Mouse (Mus musculus): ENCODE data around the gene Ahsg.

Gene Ahsg

DNA sequence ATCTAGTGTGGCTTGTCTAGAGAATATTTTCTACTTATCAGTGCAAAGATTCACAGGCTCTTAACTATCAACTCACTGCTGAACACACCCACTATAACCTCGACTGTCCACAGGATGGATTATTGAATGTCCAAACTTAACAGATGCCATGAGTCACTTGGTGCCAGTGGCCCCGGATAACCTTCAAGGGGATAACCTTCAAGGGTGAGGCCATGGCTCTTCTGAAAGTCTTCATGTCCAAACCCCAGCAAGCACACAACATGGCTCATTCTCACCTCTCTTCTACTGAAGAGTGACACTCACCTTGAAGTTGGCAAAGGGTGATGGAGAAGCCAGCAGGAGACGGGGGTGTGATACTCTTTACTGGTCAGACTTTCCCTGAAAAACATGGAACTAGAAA is 4.4 kb upstream of the Ahsg start:
- no peak for DNase-seq (ENCODE audit: low spot score)

DNA sequence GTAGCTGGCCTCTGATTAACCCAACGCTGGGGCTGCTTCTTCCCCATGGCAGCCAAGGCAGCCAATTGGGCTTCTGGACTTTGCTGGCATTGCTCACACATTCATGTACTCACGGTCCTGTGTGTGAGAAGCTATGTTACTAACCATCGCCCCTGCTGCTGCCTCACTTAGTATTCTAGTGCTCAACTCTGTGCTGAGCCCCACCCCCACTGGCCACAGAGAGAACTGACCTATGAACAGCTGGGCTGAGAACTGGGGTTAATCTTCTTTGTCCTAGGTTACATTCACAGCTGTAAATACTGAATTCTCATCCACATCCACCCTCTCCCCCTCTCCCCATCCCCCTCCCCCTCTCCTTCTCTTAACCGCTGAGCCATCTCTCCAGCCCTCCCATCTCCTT is 2.2 kb upstream of the Ahsg start:
- DNase-seq (ENCODE audit: low spot score): no peak

DNA sequence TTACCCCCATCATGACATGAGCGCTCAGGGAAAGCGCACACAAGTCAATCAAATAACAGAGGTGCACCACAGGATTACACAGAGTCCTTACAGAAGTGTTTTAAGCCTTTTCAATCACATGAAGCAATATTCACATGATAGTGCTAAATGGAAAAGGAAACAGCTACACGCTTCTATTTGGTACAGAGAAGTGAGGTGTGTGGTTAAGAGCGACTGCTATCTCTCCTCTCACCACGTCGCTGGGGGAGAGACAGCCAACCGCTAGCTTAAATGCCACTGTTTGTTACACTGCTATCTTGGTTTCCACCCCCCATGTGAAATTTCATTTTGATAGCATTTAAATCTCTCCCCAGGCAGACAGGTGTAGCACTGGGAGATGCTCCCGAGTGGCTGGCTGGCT is 1.4 kb upstream of the Ahsg start:
- no peak for DNase-seq (ENCODE audit: low spot score)

DNA sequence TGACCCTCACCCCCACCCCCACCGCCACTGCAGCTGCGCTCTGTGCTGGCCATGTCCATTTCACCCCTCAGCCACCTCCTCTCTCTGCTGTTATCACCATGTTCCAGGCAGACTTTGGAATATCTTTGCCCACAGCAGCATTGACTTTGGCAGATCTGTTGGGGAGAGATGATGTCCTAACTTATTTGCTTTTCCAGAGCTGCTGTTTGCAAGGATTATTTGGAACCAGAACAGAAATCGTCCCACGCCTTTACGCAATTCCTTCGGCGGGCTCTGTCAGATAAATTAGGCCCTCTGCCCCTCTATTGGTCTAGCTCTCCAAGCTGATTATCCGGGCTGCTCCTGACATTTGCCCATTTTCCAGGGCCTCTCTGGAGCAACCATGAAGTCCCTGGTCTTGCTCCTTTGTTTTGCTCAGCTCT is 667 bp downstream of the Ahsg start:
- no peak for DNase-seq (ENCODE audit: low spot score)

DNA sequence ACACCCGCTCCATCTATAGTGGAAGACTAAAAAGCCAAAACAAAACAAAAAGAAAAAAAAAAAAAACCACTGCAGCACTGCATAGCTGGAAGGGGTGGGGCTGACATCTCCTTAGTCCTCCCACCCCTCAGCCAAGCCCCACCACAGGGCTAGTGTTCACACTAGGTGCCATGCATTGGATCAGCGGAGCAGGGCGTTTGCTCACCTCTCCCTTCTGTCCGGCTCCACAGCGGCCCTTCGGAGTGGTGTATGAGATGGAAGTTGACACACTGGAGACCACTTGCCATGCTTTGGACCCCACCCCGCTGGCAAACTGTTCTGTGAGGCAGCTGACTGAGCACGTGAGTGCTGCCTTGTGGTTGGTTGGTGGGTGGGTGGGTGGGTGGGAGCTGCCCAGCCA is 3.0 kb downstream of the Ahsg start:
- no peak for DNase-seq (ENCODE audit: low spot score)

DNA sequence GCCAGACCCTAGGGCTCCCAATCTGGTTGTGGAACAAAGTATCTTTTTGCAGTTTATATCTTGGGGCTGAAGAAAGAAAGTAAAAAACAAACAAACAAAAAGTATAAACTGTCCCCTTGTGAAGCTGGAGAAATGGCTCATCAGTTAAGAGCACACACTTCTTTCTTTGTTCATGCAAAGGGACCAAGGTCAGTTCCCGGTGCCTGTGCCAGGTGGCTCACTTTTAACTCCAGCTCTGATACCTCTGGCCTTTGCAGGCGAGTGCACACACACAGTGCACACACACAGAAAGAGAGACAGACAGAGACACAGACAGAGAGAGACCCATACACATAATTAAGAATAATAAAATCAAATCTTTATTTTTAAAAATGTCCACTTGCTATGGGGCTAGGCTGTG is 5.5 kb downstream of the Ahsg start:
- DNase-seq (ENCODE audit: low spot score): no peak

DNA sequence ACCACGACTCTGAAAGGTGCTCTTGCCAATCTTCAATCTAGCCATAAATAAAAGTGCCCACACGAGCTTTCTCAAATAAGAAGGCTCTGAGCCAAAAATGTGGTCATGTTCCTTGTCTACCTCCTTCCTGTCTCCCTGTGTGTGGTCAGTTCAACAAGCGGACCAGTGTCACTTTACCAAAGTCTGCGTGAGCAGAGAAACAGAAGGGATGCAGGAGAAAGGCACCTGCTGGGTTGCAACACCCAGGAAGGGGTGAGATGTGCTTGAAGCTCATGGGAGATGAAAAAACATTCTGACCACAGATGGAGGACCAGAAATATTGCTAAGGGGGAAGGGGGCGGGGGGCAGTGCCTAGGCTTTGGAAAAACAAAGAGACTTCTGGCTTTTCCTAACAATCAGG is 8.3 kb downstream of the Ahsg start:
- DNase-seq (ENCODE audit: low spot score): no peak

DNA sequence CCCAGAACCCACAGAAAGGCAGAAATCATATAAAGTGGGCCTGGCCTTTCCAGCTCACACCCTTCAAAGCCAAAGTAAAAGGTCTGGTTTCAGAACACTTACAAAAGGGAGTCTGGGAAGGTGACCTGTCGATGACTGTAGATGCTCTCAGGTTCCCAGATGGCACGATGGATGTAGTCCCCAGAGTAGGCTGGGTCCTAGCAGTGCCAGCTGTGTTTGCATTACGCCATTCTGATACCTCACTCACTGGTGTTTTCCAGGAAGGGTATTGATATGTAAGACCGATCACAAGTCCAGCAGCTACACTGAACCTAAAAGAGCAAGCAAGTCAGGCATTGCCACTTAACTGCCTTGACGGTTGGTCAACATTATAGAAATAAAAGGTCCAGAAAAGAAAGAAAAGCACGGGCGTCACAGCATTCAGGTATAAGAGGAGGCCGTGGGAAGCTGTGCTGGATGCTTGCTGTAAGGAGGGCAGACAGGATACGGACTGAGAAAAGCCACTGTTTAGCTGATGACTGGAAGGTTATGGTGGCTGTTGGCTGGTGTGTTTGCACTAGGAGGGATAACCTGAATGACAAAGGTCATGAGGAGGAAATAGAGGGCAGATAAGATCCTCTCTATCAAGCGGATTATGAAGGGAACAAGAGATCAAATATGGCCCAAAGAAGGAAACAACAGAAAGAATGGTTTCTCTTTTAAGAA is 8.9 kb downstream of the Ahsg start:
- DNase-seq (ENCODE audit: low spot score): no peak

DNA sequence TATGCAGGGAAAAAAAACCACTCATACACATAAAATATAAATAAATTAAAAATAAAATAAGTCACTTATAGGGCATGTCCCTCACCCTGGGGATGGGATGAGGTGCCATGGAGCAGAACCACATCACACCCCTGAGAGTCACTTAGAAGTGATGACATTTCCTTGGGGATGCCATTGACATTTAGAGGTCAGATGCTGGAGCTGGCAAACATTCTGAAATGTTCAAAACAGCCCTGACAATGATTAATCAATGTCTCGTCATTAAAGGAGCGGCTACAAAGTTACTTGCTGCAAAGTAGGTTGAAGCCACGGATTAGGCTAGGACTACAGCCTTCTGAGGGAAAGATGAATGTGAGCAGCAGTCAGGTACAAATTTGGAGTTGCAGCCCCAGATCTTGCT is 10.2 kb downstream of the Ahsg start:
- no peak for DNase-seq (ENCODE audit: low spot score)

DNA sequence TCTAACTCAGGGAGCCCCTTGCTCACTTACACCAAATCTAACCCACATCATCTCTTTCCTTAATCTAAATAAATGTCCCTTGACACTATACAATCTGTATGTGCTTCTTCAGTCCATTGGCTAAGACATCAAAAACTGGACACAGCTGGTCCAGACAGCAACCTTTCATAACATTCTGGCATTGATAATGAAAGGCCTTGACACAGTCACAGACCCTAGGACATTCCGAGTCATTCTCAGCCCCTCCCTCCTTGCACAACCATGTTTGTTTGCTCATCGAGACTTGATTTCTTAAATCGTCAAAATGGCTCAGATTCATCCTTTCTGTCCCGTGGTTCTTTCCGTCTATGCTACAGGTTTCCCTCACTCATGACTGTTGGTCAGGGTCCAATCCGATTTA is 18.2 kb downstream of the Ahsg start:
- DNase-seq (ENCODE audit: low spot score): no peak

DNA sequence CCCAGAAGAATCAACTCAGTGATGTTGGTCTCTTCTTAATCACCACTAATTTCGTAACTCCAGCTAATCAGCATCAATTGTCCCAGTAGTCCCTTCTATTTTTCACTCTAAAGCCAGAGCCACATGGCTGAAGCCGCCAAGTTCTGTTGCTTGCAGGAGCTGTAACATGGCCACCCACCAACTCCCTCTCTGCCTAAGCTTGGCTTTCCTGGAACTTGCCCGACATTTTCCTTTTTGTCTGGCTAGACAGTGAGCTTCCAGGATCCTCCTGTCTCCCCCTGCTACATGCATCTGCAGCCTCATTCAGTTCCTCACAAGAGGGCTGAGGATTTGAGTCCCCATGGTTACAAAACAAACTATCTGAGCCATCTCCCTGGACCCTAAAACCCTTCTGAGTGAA is 20.9 kb downstream of the Ahsg start:
- DNase-seq (ENCODE audit: low spot score): no peak

DNA sequence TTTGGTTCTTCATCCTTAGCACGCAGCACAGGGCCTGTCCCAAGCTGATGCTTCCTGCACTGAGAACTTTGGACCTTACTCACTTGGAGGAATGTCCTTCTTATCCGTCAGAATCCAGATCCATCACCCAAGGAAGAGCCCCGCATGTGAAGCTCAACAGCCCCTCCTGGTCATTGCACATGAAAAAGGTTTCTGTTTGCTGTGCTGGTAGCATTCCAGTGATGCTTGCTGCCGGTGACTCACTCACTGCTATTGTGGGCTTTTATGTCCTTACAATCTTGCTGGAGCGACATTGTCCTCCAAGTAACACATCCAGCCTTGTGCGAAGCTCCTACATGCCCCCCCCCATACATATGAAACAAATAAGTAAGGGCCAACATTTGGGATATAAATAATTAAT is 21.8 kb downstream of the Ahsg start:
- DNase-seq (ENCODE audit: low spot score): no peak

DNA sequence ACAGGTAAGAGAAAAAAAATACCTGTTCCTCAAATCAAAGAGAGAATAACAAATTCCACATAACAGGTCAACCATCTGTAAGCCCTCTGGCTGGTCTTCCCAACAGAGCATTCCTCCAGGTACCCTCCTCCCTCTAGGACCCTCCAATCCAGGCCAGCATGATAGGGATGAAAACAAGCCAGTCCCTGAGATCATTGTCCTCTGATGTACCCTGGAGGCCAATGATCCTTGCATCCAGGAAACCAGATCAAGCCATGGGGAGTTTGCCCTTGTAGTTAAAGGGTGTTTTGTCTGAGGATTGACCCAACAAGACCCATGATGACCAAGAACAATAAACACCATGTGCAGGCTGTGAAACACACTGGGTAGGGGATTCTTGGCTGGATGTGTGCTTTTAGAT is 23.2 kb downstream of the Ahsg start:
- DNase-seq (ENCODE audit: low spot score): no peak

DNA sequence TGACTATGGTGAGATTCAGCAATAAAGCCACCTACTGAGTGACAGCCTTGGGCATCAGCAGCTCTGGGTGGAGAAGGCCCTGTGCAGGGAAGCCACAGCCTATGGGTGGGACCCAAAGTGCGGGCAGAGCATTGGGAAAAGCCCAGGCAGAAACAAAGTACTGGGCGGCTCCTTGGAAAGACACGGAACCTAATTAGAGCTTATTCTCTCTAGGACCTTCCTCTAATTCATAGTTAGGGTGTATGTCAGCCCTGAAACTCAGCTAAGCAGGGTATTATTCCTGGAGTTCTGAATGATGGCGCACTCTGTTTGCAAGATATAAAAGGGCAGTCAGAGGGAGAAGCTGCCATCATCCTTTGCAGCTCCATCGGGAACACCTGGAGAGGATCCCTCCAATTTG is 27.0 kb downstream of the Ahsg start, which contains the start of gene Fetub:
Gene Fetub (plus strand): TSS at position 301 of the 400 bp plus-strand sequence.
- DNase-seq (ENCODE audit: low spot score): no peak

DNA sequence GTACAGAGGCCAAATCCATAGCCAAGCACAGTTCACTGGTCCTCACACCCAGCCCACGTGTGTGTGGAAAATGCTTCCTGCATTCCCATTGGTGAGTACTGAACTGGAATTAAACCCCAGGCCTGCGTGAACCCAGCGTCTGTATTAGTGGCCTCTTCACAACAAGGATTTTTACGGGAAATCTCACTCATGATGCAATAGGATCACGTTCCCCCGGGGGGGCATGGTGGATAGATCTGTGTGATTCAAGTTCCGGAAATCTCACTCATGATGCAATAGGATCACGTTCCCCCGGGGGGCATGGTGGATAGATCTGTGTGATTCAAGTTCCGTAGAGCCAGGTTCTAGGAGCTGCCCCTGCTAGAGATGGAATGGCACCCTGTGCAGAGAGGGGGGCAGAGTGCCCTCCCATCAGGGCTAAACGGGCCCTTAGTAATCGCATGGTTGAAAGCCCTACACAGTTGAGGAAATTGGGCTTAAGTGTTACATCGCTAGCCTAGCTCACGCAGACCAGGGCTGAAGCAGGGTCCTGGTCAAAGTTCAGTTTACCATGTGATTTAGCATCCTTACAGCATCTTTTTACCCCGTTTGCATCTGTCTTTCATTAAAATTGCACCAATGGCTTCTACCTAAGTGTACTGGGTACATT is 27.7 kb downstream of the Ahsg start:
- no peak for DNase-seq (ENCODE audit: low spot score)

DNA sequence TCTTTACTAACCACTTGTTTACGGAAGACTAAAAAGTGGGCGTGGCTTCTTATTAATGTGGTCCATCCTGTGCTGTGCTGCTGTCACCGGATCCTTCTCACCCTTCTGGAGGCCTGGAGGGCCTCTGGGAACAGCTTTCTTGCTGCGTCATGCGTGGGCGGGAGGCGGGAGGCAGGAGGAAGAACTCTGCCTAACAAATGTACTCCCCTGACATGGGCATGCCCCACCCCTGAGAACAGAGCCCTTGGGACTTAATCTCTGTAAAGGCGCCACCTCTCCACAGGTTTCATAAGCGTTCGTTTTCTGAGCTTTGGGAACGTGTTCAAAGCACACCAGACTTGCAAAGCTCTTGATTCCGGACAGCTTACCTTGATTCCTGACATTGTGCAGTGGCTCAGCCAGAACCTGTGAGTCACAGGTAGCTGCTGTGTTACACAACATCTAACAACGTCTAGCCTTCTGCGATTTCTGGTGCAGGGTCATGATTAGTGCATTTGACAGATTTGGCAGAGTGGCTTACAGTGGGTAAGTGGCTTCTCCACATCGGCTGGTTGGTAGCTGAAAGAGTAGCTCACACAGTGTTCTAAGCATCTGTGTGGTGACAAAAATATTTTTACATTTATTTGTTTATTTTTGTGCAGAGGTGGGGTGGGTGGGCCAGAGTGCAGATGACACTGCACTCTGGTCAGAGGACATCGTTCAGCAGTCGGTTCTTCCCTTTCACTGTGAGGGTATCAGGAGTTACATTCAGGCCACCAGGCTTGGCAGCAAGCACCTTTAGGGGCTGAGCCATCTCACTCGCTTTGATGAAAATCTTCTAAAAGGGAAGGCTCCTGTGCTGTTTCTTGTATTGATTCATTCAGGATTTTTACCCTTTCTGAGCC is 29.1 kb downstream of the Ahsg start:
- DNase-seq (ENCODE audit: low spot score): no peak

DNA sequence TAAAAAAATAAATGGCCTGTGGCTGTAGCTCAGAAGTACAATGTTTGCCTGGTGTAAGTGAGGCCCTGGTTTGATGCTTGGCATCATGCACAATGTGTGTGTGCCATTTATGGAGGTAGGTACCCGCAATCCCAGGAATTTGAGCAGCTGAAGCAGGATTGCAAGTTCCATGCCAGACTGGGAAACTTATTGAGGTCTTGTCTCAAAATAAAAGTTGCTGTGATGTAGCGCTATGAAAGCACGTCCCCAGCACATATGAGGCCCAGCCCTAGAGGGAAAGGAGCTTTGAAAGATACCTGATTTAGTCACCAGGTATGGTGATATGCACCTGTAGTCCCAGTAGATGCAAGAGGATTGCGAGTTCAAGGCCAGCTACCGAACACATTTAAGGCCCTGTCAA is 30.7 kb downstream of the Ahsg start:
- no peak for DNase-seq (ENCODE audit: low spot score)

DNA sequence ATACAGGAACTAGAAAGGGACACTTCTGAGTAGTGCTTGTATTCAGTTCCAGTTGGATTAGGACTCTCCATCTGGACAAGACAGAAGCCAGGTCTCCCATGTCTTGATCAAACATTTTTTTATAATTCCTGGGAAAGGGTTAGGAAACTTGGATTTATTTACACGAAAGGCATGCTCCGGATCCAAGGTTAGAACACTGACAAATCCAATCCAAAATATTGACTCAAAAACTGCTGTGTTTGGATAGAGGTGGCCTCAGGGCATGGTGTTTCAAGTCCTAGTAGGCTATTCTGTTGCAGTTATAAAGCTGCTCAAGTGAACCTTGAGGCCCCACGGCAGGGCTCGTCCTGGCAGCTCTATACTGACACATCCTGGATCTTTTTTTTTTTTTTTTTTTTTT is 31.4 kb downstream of the Ahsg start:
- no peak for DNase-seq (ENCODE audit: low spot score)

DNA sequence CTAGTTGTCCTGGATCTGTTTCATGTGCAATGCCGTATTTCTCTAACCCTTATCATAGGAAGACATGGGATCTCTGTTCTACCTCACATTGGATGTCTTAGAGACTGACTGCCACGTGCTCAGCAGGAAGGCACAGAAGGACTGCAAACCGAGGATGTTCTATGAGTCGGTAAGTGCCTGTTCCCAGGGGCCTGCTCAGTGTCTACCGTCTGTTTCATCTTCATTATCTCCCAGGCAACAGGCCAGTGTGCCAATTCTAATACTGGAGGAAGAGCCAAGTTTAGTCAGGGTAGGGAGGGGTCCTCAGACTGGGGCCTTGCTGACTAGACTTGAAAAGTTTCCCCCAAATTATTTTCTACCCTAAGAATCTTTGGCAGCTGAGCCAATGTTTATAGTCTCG is 38.5 kb downstream of the Ahsg start:
- DNase-seq (ENCODE audit: low spot score): no peak

DNA sequence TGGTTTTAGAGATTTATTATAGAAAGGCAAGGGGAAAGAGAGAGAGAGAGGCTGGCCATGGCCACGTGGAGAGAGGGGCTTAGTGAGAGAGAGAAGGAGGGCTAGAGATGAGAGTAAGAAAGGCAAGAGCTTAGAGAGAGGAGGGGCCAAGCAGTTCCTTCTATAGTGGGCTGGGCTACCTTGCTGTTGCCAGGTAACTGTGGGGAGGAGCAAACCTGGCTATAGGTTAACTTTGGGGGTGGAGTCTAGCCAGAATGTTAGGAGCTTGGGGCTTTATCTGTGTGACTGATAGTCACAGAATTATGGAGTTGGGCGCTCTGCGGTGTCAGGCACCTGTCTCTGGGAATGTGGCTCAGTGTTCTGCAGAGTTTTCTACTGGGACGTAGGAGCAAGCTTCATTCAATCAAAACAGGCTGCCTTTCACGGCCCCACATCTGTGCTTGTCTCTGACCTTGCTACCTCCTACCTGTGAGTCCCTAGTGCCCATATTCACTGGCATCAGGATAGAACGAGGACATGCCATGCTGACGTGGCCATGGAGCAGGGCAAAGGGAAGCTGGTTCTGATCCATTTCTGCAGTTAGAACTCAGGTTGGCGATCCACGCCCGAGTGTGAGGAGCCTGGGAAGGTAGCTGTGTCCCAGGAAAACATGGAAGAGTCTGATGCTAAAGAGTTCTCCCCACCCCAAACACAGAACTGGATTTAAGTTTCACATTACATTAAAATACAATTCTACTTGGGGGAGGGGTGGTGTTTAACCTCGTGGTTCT is 40.5 kb downstream of the Ahsg start:
- no peak for DNase-seq (ENCODE audit: low spot score)

DNA sequence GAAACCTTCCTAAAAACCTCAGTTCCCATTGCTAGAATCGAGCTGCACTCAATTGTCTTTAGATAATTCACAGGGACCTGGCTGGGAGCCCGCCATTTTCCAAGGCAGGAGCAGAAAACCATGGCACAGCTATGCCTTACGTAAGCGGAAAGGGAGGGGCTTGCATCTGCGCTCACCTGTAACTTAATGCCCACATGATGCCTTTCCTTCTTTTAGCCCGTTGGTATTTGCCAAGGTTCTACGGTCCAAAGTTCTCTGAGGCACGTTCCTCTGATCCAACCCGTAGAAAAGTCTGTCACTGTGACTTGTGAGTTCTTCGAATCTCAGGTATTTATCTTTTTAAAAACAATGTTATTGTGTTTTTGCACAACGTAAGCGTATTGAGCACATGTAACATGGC is 46.6 kb downstream of the Ahsg start:
- DNase-seq (ENCODE audit: low spot score): no peak

DNA sequence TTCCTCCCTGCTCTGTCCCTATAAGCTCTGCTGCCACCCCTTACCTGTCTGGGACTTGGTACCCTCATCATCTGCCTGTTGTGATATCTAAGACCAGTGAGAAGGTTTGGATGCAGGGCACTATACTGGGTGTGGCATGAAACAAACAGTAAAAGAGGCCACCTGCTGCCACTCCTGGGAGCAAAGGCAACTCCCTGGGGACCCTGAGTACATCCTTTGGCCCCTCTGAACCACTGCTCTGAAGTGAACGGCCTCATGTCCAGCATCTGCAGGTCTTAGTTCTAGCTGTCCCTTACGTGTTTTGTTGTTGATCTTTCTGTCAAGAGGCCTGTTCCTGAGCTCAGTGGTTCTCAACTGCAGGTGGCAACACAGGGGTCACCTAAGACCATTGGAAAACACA is 47.5 kb downstream of the Ahsg start:
- no peak for DNase-seq (ENCODE audit: low spot score)
